Mouse (Mus musculus) Patski (cell line): ENCODE measurements around the gene Eif1b. TPM values are rescaled to one million over a fixed set of nuclear protein-coding genes. Genes with fewer than 3 reads are reported as not detected.
"Not testable (repeated sequence)": the region's sequence is repeated elsewhere in the genome, so short reads cannot be mapped to it uniquely, and the experiment has no call there.

Experiments
- ATAC-seq: fragments of 100-300 bp; one replicate; pipeline ENCODE4 v1.8.0; 2021
- CTCF ChIA-PET: fragments of 350-600 bp; sonication (Branson Sonifier 250); formaldehyde crosslinking; loops from one replicate; lab custom pipeline; 2022; ENCODE audit warnings: inconsistent platforms; lab: Charles Lee
- POLR2A ChIA-PET: fragments of 350-600 bp; sonication (Branson Sonifier 250); formaldehyde crosslinking; loops from one replicate; lab custom pipeline; 2022; ENCODE audit warnings: antibody characterized with exemption, inconsistent platforms; lab: Charles Lee
- DNase-seq: peaks from one replicate; pipeline ENCODE4 v3.0.0-alpha.2; 2011; ENCODE audit warnings: low read depth, low spot score
- H3K27me3 ChIP-seq: fragments of 371-371 bp; one replicate; pipeline ENCODE4 v1.5.1; 2021
- CTCF ChIP-seq: fragments of 100-300 bp; IDR thresholded peaks from one replicate; pipeline ENCODE4 v1.5.1; 2021
- in situ Hi-C: fragments of 300-500 bp; cut with MboI; formaldehyde crosslinking; loops from 3 replicates; pipeline ENCODE4 v1.11.1; 2018; ENCODE audit warnings: low pct_unique_long_range_greater_than_20kb, mixed read lengths
- polyA plus RNA-seq: library from polyadenylated mRNA; unstranded; gene quantifications from one replicate; pipeline ENCODE4 v1.2.3, GENCODE M21; 2021

Eif1b gene
- polyA plus RNA-seq, 1 experiment from 2014 or later, result 51.3 TPM

DNA sequence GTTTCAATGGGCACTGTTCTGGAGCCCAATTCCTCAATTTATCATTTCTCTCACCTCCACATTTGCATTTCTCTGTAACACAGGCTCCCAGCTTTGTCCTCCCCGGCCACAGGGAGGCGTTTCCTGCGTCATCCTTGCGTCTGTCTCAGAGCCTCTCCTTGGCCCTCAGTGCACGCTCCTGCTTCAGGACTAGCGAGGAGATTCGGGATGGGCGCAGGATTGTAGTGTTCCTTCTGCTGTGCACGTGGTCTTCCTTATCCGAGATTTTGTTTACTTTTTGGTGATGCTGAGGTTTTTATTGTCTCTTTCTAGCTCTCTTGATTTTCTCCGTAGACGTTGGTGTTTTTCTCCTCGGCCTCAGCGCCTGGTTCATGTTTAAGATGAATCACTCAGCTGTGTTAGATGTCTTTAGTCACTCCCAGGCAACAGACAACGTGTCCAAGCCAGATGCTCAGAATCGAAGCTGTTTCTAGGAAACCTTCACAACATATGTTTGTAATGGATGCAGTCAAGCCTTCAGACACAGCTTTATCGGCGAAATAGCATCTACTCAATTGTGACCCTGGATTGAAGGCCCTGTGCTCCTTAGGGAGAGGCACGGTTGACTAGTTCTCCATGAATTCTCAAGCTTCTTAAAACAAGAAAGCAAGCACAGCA lies 27.6 kb downstream of the Eif1b start:
- no peaks in the 10 kb centered on the region for H3K27me3 ChIP-seq
- TF ChIP-seq CTCF, result no peak
- ChIA-PET POLR2A (interaction anchor here (0.6 kb wide), 1 partner anchor 354 kb away, joined by 3 read pairs; no protein-coding TSS in a partner anchor), CTCF (interaction anchor here (1.4 kb wide), 1 partner anchor 17 kb away, joined by 3 read pairs; no protein-coding TSS in a partner anchor)
- ATAC-seq (no peak), DNase-seq (no peak)
- in situ Hi-C loops, result no loop called here

DNA sequence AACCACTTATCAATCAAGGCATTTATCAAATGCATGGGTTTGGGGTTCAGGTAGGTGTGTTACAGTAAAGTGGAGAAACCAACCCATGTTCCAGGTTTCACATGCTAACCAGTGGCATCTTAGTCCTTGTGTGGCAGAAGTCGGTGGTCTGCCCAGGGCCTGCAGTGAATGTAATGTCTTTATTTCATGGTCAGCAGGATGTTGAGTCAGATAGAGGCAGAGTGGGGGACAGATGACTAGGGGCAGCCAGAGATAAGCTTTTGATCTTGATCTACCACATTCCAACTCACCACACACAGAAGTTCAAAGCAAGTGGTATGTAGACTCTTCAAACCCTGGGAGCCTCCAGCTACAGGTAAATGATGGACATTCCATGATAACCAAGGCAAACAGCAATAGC lies 29.1 kb downstream of the Eif1b start:
- ChIA-PET CTCF (no interaction called here), POLR2A (no interaction called here)
- in situ Hi-C loops, result no loop called here
- ATAC-seq, result no peak
- H3K27me3 ChIP-seq, result no peaks in the 10 kb centered on the region
- no peak for DNase-seq
- no peak for TF ChIP-seq CTCF

DNA sequence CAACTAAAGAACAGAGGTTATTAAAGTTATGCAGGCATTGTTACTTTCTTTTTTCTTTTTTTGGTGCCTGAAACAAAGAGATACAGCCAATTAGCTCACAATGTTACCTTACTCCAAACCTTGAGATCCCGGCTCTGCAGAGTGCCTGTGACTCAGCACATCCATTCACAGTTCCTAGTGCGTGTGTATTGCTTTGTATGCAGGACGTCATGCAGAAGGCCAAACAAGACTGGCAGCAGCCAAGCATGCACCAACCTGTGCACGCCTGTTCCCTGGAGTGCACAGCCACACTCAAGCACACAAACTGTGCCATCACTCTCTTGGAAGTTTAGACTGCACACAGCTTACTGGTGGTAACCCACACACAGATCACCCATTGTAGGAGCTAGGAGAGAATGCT lies 35.2 kb downstream of the Eif1b start:
- in situ Hi-C loops, result no loop called here
- DNase-seq (no peak), ATAC-seq (no peak)
- ChIA-PET POLR2A (no interaction called here), CTCF (no interaction called here)
- no peak for TF ChIP-seq CTCF
- no peaks in the 10 kb centered on the region for H3K27me3 ChIP-seq

DNA sequence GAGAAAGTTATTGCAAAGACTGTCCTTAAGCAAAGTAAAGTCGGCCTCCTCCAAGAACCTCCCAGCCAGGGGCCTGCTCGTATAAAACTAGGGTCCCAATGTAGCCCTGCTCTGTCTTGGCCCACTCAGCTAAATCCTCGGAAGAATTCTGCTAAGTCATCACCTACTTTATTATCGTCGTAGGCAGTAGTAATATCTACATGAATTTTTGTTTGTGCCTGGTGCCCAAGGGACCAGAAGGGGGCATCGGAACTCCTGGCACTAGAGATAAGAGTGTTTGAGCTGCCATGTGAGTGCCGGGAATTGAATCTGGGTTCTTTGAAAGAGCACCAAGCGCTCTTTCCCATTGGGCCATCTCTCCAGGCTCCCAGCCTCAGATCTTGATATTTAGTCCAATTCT lies 35.9 kb downstream of the Eif1b start:
- DNase-seq (no peak), ATAC-seq (no peak)
- no peaks in the 10 kb centered on the region for H3K27me3 ChIP-seq
- no peak for TF ChIP-seq CTCF
- in situ Hi-C loops, result no loop called here
- CTCF ChIA-PET, result no interaction called here
- POLR2A ChIA-PET, result no interaction called here

DNA sequence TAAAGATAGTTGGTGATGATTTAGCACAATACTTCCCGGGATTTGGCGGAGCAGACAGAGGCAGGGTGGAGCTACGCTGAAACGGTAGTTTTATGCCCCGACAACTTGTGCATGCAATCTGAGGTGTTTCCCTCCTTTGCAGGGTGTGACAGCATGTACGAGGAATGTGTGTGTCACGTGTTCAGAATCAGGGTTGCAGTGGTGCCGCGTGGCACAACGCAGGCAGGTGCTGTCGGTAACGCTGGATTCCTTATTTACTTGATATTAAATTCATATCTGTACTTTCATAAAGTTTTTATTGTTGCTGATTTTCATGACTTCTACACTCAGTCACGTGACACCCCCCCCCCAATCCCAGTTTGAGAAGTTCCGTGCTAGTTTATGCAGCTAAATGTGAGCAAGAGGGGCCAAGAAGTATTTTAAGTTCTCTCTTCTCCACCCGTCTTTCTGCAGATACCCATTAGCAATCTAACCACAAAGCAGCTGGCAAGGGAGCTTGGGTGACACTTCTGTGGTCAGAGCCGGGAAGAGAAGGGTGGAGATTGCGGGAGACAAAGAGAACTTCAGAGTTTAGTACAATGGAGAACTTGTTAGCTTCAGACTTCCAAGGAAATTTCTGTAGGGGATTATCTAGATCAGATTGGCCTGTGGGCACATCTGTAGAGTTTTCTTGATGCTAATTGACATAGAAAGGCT lies 36.9 kb downstream of the Eif1b start:
- in situ Hi-C loops, result no loop called here
- no peaks in the 10 kb centered on the region for H3K27me3 ChIP-seq
- TF ChIP-seq CTCF, result no peak
- ATAC-seq (no peak), DNase-seq (no peak)
- ChIA-PET CTCF (no interaction called here), POLR2A (no interaction called here)

DNA sequence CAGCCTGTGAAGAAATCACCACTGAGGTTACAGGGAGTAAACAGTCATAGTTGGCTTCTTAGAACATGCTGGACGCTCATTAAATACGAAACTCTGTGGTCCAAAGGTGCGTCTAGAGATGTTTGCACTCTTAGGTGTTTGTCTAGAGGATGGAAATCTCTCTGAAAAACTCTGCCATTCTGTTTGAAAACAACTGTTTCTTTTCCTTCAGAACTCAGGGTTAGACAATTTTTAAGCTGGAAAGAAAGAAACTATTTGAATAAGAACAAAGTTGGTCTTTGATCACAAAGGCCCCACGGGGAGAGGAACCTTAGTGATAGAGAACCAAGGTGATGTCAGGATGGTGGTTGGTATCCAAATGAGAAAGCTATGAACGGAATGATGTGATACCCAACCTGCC lies 38.4 kb downstream of the Eif1b start:
- ChIA-PET CTCF (no interaction called here), POLR2A (no interaction called here)
- H3K27me3 ChIP-seq, result no peaks in the 10 kb centered on the region
- ATAC-seq, result no peak
- in situ Hi-C loops, result no loop called here
- TF ChIP-seq CTCF, result no peak
- no peak for DNase-seq

DNA sequence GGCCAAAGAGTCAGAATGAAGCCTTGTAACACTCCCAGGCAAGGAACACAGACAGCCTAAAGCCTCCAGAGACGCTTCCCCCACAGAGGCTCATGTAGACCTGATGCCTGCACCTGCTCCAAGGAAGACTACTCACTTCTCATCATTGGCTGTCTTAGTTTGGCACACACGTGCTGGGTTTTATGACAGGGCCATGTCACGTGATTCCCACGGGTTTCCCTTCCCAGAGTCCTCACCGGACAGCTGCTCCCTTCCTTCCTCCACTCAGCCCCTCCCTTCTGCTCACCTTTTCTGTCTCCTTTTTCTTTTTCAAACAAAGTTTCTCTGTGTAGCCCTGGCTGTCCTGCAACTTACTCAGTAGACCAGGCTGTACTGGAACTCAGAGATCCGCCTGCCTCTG lies 40.0 kb downstream of the Eif1b start:
- DNase-seq (no peak), ATAC-seq (no peak)
- in situ Hi-C loops, result no loop called here
- TF ChIP-seq CTCF, result no peak
- no peaks in the 10 kb centered on the region for H3K27me3 ChIP-seq
- ChIA-PET CTCF (no interaction called here), POLR2A (no interaction called here)

DNA sequence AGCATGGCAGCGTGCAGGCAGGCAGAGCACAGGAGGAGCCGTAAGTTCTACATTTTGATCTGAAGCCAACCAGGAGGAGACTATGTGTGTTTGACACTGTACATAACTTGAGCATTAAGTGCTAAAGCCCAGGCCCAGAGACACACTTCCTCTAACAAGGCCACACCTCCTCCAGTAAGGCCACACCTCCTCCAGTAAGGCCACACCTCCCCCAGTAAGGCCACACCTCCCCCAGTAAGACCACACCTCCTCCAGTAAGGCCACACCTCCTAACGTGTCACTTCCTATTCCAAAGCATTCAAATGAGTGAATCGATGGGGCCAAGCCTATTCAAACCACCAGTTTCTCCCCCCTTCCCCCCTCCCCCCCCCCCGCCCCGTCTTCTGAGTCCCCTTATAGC lies 40.7 kb downstream of the Eif1b start:
- no peak for TF ChIP-seq CTCF
- CTCF ChIA-PET, result no interaction called here
- no peak for ATAC-seq
- POLR2A ChIA-PET, result no interaction called here
- no peaks in the 10 kb centered on the region for H3K27me3 ChIP-seq
- DNase-seq, result no peak
- in situ Hi-C loops, result no loop called here

DNA sequence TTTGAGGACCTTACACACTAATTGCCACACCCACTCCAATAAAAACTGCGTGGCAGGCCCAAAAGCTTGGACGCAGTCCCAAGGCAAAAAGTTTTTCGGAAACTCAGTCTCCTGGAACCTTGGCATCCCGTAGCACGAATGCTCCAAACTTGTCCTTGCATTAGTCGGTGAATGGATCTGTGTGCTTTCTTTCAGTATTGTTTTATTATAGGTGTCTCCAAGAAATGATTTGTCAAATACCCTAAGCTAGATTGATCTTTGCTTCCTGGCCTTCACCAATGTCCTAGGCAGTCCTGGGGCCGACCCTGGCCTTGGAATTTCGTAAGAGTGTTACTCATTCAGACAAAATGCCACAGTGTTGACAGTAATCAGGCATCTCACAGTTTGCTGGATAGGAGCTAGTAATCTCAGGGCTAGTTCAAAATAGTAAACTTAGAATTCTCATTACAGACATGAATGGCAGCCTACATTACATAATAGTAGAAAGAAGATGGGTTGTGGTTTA lies 41.5 kb downstream of the Eif1b start:
- H3K27me3 ChIP-seq, CTCF ChIA-PET, DNase-seq, POLR2A ChIA-PET, ATAC-seq, in situ Hi-C loops: not testable (repeated sequence)

DNA sequence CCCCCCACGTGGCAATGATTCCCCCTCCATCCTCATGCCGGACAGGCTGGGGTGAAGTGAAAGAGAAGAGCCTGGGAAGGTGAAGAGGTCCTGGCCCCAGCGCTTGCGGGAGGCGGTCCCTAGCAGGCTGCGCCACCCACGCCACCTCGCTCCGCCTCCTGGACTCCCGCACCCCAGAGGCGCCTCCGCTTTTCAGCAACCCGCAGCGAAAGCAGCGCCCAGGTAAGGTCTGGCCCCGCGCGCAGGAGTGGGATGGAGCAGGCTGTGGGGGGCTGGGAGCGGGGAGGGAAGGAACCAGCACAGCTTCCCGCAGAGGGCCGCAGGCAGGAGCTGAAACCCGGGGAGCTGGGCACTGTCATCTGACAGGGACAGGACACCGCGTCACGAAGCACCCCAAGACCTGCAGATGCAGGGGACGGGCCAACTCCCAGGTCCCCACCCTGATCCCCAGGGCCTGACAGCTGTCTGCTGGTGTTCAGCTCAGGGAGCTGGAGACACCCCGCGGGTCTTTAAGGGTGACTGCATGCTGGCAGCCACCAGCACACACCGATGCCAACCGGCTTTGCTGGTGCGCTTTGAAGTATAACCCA lies 47.7 kb downstream of the Eif1b start, which contains the start of gene Entpd3:
Gene Entpd3 (plus strand): TSS at position 157 of the 590 bp plus-strand sequence.
- in situ Hi-C loops, result no loop called here
- CTCF ChIA-PET, result no interaction called here
- POLR2A ChIA-PET, result no interaction called here
- TF ChIP-seq CTCF, result no peak
- ATAC-seq (no peak), DNase-seq (no peak)
- H3K27me3 ChIP-seq, result peaks cover 10% of the 10 kb centered on the region

DNA sequence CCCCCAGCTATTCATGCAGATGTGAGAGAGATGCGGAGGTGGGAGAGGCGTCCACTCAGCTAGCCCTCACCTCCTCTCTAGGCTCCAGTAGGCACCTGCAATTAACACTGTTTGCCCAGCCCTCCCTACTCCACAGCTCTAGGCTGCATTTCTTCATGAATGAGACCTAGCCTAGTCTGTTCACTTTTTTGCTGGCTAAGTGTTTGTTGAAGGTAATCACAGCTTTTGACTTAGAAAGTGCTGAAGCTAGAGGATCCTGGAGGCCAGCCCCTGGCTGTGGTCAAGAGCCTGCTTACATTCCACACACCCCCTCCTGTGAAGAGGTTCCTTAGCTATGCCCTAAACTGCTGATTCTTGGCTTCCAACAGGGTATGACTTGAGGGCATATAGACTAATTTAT lies 49.4 kb downstream of the Eif1b start:
- ATAC-seq (no peak), DNase-seq (no peak)
- no peak for TF ChIP-seq CTCF

More for the DNA sequence above, 49.4 kb downstream of the Eif1b start:
- peaks cover 10% of the 10 kb centered on the region for H3K27me3 ChIP-seq
- in situ Hi-C loops, result no loop called here
- ChIA-PET POLR2A (no interaction called here), CTCF (no interaction called here)
